Mouse (Mus musculus) left cerebral cortex, adult 11 months (tissue): ENCODE measurements around the gene Nanos3.

Experiments used
- DNase-seq: peaks from one replicate; pipeline ENCODE4 v3.0.0; 2022; ENCODE audit warnings: low spot score

The Nanos3 gene

DNA sequence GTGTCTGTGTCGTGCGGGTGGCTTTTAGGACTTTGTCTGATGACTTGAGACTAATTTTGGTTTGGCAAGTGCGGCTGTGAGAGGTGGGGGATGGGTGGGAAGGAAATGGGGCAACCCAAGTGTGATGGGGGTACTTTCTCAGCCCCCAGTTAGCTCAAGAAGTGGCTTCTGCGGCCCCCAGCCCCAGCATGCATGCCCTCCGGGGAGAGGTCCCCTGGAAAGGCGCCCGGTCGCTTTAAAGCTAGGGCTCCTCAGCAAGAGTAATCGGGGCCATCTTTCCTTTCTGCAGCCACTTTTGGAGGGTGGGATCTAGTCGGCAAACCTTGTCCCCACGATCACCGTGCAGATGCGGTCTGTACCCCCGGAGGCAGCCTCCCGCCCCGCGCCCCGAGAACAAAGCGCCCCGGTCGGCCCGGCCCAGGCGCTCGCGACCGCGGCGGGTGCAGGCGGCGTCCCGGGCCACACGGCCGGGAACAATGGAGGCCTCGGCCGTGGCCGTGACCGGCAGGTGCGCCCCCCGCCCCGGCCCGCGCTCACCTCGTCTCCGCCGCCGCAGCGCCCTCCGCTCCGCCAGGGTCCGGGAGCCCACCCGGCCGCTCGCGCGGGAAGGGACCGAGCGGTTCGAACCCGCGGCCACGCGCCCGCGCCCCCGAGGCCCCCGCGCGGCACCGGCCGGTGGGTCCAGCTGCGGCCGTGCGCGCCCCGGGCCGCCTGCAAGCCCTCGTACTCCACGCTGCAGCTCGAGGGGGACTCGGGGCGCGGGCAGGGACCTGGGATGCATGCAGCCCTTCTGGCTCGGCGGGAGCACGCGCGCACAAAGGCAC lies 1.5 kb downstream of the Nanos3 start:
- DNase-seq = no peak

DNA sequence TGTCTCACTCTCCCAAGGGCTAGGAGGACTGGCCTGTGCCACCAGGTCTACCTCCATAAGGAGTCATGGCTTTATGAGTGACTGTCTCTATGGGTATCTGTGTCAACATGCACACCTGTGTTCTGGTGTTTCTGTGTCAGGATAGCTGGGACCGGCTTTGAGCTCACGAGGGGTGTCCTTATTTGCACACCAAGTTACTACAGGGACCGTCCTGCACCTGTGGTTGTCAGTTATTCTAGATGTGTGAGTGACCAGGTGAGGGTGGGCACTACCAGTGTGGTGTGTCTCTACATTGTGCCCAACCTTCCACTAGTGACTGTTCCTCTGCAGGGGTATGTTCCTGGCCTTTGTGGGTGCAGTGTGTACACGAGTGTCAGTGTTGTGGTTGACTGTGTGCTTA lies 2.2 kb downstream of the Nanos3 start:
- no peak for DNase-seq

DNA sequence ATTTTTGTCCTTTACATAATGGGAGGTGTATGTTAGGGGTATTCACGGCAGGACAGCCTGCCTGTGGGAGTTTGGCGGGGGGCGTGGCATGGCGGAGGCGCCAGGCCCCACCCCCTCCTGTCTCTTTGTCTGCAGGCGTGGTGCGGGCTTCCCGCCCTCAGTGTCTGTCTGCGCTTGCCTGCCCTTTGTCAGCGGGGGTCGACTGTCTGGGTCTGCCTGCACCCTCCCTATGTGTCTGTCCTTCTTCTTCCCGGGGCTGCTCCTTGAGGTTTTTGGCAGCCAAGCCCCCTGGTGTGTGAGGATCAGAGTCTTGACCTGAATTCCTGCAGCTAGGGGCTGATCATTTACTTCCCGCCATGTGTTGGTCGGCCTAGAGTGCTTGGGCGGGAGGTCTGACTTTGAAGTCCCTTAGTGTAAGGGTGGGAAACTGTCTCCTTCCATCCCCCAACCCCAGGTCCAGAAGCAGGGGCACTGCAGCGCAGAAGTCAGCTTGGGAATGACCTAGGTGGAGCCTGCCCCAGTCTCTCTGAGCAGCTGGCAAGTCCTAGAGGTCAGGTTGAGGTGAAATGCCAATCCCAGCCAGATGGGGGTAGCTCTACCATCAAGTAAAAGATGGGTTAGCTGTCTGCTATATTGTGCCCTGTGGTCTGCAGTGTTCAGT lies 4.4 kb downstream of the Nanos3 start:
- no peak for DNase-seq

DNA sequence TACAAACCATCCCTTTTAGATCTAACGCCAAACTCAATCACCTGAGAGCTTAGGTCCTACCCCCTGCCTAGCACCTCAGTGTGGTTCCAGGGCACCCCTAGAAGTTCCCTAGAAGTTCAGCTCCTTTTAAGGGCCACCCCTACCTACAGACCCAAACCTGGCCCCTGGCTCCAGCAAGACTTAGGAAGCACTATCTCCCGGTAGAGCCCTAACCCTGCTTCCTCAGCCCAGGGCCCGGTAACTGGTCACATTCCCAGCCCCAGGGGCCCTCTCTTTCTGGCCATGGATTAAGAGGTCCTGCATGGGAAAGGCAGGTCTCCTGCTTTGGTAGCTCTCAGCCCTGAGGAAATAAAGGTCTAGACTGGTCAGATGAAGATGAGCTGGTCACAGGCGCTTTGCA lies 5.1 kb downstream of the Nanos3 start:
- no peak for DNase-seq

DNA sequence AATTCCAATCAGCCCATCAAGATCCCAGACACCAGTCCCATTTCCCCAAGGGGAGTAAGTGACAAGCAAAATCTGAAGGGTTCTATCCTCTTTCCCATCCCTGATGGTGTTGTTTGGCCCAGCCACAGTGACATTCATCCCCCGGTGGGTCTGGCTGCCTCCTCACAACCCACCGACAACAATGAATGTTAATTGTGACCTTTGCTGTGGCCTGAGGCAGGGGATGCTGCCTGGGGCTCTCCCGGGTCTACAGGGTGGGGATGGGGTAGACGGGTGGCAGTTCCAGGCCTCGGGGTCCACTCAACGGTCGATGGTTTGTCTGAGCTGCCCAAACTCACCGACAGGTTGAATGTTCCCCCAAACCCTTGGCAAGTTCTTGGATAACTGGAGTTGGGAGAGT lies 6.4 kb downstream of the Nanos3 start:
- no peak for DNase-seq

DNA sequence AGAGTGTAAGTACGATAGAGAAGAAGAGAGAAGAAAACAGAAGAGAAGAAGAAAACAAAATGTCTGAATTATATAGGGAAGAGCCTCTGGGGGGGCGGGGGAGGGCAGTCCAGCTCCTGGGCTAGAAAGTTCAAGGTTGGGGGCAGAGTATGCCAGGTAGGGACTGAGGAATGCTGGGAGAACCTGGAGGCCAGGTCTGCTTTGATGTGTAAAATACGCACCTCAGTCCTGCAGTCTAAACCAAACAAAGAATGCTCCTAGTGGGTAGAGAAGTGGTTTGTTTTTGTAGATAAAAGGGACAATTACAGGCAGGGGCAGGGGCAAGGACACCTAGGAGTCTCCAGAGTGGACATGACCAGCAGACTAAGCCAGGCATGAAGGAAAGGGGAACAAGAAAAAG lies 7.6 kb downstream of the Nanos3 start:
- no peak for DNase-seq

DNA sequence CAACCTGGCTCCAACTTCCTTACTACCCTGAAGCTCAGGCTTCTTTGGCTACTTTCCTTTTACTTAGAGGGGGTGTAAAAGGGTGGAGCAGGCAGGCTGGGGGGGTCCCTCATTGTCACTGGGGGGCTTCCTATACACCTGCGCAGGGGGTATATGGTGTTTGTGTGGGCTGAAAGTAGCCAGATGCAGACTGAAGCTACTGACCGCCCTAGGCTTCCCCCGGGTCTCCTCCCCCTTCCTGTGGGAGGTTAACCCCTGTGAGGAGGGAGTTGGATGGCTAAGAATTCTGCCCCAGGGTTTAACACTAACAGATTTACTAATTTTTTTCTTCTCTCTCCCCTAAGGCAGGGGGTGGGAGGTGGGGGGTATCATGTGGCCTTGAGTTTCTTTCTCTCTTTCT lies 8.5 kb downstream of the Nanos3 start:
- DNase-seq = no peak

DNA sequence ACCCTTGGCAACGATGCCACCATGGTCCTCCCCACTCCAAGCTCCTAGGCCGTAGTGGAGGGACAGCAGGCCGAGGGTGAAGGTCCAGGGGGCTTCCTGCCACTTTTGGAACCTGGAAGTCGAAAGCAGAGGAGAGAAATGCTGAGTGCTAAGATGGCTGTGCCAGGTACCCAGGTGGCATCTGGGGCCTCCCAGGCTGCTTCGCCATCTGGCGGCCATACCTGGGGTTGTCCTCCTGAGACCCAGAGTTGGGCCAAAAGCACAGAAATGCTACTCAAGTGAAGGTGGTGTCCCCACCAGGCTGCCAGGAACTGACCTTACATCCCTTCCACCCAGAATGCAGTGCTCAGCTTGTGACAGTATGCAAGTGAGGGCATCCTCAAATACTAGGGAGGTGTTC lies 11.2 kb downstream of the Nanos3 start:
- DNase-seq = no peak

DNA sequence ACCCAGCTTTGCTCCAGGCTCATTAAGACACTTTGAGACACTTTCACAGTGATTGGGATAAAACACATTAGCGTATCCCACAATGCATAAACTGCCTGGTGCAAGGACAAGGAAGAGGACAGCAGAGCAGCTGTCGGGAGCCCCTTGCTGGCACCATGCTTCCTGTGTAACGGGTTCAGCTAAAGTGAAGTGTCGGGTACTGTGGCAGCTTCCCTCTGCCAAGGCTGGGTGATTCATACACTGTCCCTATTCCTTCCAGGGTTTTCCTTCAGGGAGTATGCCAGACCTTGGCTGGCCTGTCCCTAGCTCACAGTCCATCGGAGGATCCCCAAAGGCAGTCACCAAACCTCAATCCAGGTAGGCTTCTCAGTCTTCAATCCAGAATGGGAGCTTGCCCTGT lies 14.9 kb downstream of the Nanos3 start:
- DNase-seq = no peak

DNA sequence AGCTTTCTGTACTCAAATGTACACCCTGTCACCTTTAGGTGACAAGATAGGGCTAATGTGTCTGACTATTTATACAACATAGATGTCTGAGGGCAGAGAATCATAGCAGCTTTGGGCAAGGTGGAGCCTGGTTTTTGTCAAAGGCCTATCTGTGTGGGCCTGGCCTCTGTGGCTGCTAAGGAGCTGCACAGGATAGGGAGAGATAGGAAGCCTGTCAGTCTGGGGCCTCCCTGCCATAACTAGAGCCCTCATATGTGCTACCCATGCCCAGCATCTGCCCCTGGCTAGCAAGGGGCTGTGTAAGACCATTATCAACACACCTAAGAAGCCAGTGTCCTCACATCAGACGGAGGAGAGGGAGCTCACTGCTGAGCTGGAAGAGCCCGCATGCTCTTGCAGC lies 17.3 kb downstream of the Nanos3 start:
- DNase-seq = no peak

DNA sequence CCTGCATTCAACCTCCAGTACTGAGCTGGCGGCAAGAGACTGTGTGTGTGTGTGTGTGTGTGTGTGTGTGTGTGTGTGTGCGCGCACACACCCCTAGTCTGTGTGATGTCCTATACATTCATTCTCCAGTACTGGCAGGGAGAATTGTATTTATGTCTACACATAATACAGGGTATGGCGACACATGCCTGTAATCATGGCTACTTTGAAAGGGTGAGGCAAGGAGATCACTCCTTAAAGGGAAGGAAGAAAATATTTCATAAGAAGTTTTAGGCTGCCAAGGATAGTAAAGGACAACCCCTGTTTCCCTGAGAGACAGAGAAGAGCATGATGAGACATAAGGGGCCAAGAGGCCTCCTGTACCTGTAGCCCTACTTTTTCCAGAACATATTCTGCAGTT lies 27.4 kb downstream of the Nanos3 start:
- DNase-seq = no peak

DNA sequence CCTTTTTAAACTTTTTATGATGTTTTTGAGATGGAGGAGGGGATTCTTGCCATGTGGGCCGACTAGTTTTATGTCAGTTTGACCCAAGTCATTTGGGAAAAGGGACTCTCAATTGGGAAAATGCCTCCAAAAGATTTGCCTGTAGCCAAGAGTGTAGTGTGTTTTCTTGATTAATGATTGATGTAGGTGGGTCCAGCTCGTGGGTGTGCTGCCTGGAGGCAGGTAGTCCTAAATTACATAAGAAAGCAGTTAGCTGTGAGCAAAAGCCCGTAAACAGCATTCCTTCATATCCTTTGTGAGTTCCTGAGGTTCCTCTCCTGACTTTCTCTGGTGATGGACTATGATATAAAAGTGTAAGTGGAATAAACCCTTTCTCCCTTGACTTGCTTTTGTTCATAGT lies 35.8 kb downstream of the Nanos3 start:
- DNase-seq = no peak

DNA sequence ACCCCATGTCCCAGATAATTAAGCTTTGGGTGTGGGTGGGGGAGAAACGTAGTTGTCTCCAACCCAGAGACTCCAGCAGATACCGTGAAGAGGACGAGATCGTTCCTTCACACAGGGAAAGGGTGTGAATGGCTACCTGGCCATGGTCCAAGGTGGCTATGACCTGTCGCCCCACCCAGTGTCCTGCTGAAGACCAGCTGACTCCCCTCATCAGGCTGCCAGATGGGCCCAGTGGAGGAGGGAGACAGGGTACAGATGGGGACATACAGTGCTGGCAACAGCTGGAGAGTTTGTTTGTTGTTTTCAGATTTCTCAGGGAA lies 36.5 kb downstream of the Nanos3 start:
- no peak for DNase-seq

DNA sequence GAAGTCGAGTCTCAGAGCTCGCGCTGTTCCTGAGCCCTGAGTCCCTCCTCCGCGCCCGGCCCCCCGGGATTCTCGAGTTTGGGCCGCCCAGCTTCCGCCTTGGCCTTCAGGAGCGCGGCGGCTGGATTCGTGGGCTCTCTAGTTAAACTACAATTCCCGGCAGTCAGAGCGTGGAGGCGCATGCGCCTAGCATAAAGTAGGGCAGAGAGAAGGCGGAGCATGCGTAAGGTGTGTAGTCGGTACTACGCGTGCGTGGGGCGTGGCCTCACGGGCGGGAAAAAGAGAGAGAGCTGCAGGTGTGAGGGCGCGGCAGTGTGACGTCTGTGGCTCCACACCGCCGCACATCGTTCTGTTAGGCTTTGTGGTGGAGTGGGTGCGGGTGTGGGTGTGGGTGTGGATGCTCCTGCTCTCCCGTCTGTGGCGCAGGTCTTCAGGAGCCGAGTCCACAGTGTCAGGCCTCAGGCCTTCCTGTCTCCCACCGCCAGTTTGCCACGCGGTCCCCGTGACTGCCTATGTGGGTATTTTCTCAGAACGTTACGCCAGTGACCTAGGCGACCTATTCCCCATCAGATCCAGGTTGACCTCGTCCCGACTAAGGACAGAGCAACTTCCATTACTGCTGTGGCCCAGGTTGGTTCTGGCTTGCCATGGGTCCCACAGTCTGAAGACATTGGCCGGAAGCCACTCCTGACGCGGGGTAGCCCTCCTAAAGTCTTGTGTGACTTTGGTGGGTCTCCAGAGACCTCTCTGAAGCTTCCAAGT lies 37.1 kb downstream of the Nanos3 start, which contains the start of the genes Cc2d1a and 4930432K21Rik:
TSS of gene Cc2d1a (minus strand) at position 168 of the 762 bp plus-strand sequence.
TSS of gene 4930432K21Rik (plus strand) at position 257 of the 762 bp plus-strand sequence.
- peak; percentile 89 for DNase-seq

DNA sequence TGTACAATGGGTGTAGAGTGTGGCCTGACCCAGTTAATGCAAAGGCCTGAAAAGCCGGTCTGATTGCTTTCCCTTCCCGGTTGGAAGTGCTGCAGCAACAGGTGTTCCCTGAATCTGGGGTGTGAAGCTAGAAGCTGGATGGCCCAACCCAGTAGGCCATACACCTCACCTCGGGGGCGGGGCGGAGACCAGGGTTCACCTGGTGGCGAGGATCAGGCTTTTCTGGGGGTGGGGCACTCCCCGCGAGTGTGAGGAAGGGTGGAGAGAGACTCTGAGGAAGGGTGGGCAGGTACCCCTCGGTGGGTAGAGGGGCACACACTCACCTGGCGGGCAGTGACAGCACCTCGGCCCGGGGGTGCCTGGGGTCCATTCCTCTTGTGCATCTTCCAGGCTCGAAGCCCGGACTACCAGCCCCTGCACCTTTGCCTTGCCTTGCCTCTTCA lies 37.7 kb downstream of the Nanos3 start:
- DNase-seq = no peak

DNA sequence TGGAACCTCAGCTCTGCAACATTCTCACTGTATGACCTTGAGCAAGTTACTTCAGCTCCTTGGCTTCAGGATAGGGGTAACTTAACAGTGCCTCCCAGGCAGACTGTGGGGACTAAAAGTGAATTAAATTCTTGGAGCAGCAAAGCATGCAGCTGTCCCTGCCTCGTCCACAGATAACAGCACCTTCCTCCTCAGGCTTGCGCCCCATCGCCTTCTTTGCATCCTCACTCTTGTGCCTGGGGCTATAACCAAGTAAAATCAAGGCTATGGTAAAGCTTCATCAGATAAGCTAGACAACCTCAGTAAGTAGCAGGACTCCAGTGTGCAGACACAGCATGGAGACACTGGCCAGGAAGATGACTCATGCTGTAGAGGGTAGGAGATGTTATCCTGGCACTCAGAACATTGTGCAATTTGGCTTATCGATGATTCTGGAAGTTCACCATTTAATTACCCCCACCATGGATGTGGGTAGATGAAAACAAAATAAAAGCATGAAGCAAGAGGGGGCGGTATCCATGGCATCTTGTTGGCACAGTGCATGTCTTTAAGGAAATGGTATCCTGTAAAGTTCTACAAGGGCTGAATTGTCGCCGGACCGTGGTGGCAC lies 40.3 kb downstream of the Nanos3 start:
- DNase-seq = no peak

DNA sequence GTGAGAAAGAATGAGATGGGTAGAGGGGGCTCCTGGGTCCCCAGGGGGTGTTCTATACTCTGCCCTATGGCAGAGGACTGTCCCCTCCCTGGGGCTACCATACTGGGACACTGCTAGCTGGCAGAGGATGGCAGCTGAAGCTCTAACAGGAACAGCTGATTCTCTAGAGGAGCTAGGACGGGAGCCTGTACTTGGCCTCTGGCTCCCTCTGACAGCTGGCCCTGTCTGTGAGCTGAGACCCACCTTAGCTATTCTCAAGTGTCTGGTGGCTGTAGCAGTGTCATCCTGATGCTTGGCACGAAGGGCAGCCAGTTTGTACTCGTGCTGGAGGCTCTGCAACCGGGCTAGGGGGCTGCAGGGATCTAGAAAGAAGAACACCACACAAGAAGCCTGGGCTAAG lies 44.2 kb downstream of the Nanos3 start:
- no peak for DNase-seq

DNA sequence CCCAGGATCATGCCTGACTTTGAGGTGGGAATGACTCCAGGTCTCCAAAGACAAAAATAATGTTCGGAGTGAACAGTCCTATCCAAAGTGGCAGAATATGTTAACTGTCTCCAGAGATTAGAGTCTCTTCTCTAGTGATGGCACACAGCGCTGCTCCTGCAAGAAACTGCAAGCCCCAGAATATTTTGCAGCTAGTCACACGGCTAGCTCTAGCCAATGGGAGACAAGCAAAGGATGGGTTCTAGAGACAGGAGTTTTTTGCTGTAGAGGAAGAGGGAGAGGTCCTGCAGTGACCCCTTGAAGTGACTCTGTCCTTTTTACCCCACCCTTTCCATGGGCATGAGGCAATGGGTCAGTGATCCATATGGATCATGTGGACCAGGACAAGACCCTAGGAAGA lies 47.2 kb downstream of the Nanos3 start:
- DNase-seq = no peak

DNA sequence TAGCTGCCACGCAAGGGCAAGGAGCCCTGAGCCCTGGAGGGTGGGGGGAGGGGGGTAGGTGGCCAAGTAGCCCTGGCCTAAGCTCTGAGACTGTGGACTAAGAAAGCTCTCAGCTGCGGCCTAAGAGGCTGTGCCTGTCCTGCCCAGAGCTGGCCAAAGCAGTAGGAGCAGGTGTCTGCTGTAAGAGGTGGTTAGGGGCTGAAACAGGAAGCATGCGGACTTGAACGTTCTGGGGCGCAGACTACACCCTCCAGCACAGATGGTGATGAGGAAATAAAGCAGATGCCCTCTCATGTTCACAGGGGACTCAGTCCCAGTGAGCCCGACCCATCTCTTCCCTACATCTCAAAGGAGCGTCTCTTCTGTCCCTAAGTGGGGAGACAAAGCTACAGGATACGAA lies 52.8 kb downstream of the Nanos3 start:
- no peak for DNase-seq

DNA sequence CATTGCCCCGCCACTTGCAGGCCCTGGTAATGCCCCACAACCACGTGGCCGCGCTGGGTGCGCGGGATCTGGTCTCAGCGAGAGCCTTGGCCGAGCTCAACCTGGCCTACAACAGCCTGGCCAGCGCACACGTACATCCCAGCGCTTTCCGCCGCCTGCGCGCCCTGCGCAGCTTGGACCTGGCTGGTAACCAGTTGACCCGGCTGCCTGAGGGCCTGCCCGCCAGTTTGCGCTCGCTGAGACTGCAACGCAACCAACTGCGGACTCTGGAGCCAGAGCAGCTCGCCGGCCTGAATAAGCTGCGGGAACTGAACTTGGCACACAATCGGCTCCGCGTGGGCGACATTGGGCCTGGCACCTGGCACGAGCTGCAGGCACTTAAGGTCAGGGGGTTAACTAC lies 54.2 kb downstream of the Nanos3 start:
- no peak for DNase-seq

DNA sequence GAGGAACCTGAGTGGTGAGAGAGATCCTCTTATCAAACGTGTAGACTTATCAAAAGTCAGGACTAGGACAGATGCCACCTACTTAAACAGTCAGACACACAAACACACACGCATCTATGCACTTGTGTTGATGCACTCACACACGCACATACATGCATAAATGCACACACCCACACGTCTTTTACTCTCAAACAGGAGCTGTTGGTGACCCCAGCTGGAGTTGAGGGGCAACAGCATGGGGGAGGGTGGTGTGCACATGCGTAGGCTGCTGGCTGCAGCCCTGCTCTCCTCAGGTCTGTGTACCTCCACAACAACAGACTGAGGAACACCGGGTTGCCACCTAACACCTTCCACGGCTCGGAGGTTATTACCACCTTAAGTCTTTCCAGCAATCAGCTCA lies 56.7 kb downstream of the Nanos3 start:
- DNase-seq = no peak

DNA sequence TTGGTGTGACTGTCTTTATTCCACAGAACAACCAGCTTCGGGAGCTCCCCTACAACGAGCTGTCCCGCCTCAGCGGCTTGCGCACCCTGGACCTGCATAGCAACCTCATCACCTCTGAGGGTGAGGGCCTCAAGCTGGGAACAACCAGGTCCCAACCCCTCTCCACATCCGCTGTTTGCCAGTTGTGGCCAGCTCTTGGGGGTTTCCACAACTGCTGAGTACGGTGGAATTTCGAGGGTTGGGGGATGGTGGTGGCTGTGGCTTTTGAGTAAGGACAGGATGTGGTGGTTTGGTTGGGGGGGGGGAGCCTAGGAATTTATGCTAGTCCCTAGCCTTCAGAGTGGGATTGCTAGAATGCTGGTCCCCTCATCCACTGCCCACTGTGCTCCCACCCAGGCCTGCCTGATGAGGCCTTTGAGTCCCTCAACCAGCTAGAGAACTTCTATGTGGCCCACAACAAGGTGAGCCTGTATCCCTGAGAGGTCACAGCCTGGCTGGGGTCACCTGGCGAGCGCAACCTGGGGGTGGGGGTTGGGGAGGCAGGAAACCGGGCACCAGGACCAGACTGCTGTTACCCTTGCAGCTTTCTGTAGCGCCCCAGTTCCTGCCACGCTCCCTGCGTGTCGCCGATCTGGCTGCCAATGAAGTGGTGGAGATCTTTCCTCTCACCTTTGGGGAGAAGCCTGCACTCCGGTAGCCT lies 57.7 kb downstream of the Nanos3 start:
- DNase-seq = no peak
